ENCODE assay signal across 8 mouse cellular contexts in genomic region chr5:93043688-93044583, GRCm38 (mm10). TPM values are rescaled to one million over a fixed set of nuclear protein-coding genes. Genes with fewer than 3 reads are reported as not detected.
DNase-seq lines count a peak whose midpoint lies in the region; ATAC-seq and TF ChIP-seq lines count a peak whose summit lies in the region.

No protein-coding gene starts in this region.

- peak overlapping the region; percentile 63 for H3K4me3 ChIP-seq in embryonic facial prominence, embryonic 10.5 days
- peak overlapping the region; percentile 45 for H3K4me3 ChIP-seq in intestine, embryonic 14.5 days (ENCODE audit: low read depth, low read length)
- H3K4me3 ChIP-seq in liver, postnatal 0 days (ENCODE audit: low read depth, low read length): peak overlapping the region; percentile 54

- peak; percentile 46 for ATAC-seq in intestine, embryonic 14.5 days (replicated peaks; ENCODE audit: low FRiP score, low TSS enrichment, low read depth)
- no peak for ATAC-seq in liver, postnatal 0 days

- TF ChIP-seq CTCF in liver, postnatal 0 days (IDR thresholded peaks at IDR 0.05; ENCODE audit: low read depth): no peak

- peaks cover 86% of the 10 kb centered on the region for H3K27me3 ChIP-seq in embryonic facial prominence, embryonic 10.5 days (replicated peaks; ENCODE audit: low read depth, poor library complexity, severe bottlenecking)
- peaks cover 52% of the 10 kb centered on the region for H3K27me3 ChIP-seq in intestine, embryonic 14.5 days (replicated peaks; ENCODE audit: control insufficient read depth, insufficient read depth, low read length)
- H3K27me3 ChIP-seq in liver, postnatal 0 days (ENCODE audit: insufficient read depth, low read length): peaks cover 30% of the 10 kb centered on the region

- peaks cover 53% of the 10 kb centered on the region for H3K4me1 ChIP-seq in embryonic facial prominence, embryonic 10.5 days
- H3K4me1 ChIP-seq in intestine, embryonic 14.5 days (replicated peaks; ENCODE audit: control insufficient read depth, insufficient read depth, low read length): peaks cover 10% of the 10 kb centered on the region
- H3K4me1 ChIP-seq in liver, postnatal 0 days (ENCODE audit: insufficient read depth): peaks cover 20% of the 10 kb centered on the region; the same call in 1 of the 2 replicates

- 2% methylated on average over 69 of the region's 69 CpGs for WGBS in embryonic facial prominence, embryonic 10.5 days
- 3% methylated on average over 69 of the region's 69 CpGs for WGBS in intestine, embryonic 14.5 days
- WGBS in liver, postnatal 0 days (ENCODE audit: insufficient replicate concordance): 4% methylated on average over 52 of the region's 69 CpGs

- H3K4me2 ChIP-seq in intestine, embryonic 14.5 days (ENCODE audit: low read length): peak overlapping the region; percentile 90
- H3K4me2 ChIP-seq in liver, postnatal 0 days (ENCODE audit: low read depth, low read length): peak overlapping the region; percentile 67

- H3K27ac ChIP-seq in embryonic facial prominence, embryonic 10.5 days (replicated peaks): peak overlapping the region; percentile 67
- no peak overlapping the region for H3K27ac ChIP-seq in intestine, embryonic 14.5 days (ENCODE audit: low read depth)
- peak overlapping the region; percentile 84; the same call in 1 of the 2 replicates for H3K27ac ChIP-seq in liver, postnatal 0 days (ENCODE audit: low read depth)

- DNase-seq in left cerebral cortex, postnatal 4 days: peak; percentile 22
- DNase-seq in left cerebral cortex, postnatal 25 days (ENCODE audit: low spot score in 2 of 2): no peak
- DNase-seq in embryonic facial prominence, embryonic 10.5 days (ENCODE audit: low spot score): peak; percentile 52
- no peak for DNase-seq in intestine, embryonic 14.5 days (ENCODE audit: low spot score)
- peak; percentile 38 for DNase-seq in liver, postnatal 0 days
- DNase-seq in yolk sac, embryonic 10.5 days (ENCODE audit: low spot score): peak; percentile 37
- no peak for DNase-seq in adrenal gland, postnatal 25 days
- no peak for DNase-seq in testis, postnatal 10 days (ENCODE audit: low spot score)

- no peaks in the 10 kb centered on the region for H3K9me3 ChIP-seq in embryonic facial prominence, embryonic 10.5 days
- no peaks in the 10 kb centered on the region for H3K9me3 ChIP-seq in intestine, embryonic 14.5 days (ENCODE audit: control insufficient read depth, low read length)
- no peaks in the 10 kb centered on the region for H3K9me3 ChIP-seq in liver, postnatal 0 days (ENCODE audit: low read length)

- intact Hi-C loops in left cerebral cortex, postnatal 4 days (cut with DNase I): no loop called here
- intact Hi-C loops in left cerebral cortex, postnatal 25 days (cut with DNase I): loop anchor here (1.0 kb wide), 1 partner anchor 89 kb away; no protein-coding TSS in a partner anchor

- H3K36me3 ChIP-seq in embryonic facial prominence, embryonic 10.5 days (replicated peaks): no peaks in the 10 kb centered on the region
- no peaks in the 10 kb centered on the region for H3K36me3 ChIP-seq in intestine, embryonic 14.5 days (ENCODE audit: control insufficient read depth, insufficient read depth, low read length)
- no peaks in the 10 kb centered on the region for H3K36me3 ChIP-seq in liver, postnatal 0 days (replicated peaks; ENCODE audit: insufficient read depth, low read length)

- no peak for TF ChIP-seq EP300 in liver, postnatal 0 days (IDR thresholded peaks at IDR 0.05; ENCODE audit: low read depth)

- H3K9ac ChIP-seq in intestine, embryonic 14.5 days (ENCODE audit: low read length): peak overlapping the region; percentile 49
- peak overlapping the region; percentile 63 for H3K9ac ChIP-seq in liver, postnatal 0 days (replicated peaks)

RNA-seq across cellular contexts. Expression of gene Sowahb, which starts 0.9 kb away (rescaled TPM):
- under 1 TPM; 0.64 to 0.74 TPM for total RNA-seq in left cerebral cortex, postnatal 4 days (2021)
- 10 to 100 TPM; 13.1 to 18.7 TPM for total RNA-seq in left cerebral cortex, postnatal 25 days (2021)
- polyA plus RNA-seq in embryonic facial prominence, embryonic 10.5 days (2016; fragmentation: Nextera tagmentation; extraction: Ambion mirVana): 0.78 and 0.85 TPM in 2 replicates
- 3.3 and 3.9 TPM in 2 replicates for polyA plus RNA-seq in intestine, embryonic 14.5 days (2014; fragmentation: Nextera tagmentation; extraction: Ambion mirVana)
- 1.8 and 3.9 TPM in 2 replicates for polyA plus RNA-seq in liver, postnatal 0 days (2015; fragmentation: Nextera tagmentation; extraction: Ambion mirVana)
- total RNA-seq in adrenal gland, postnatal 25 days (2021): not detected in 2 replicates

RNA-seq across cellular contexts. Expression of gene Sept11, which starts 49.3 kb away (rescaled TPM):
- total RNA-seq in left cerebral cortex, postnatal 4 days (2021): 100 to 1,000 TPM; 204 to 212 TPM
- 100 to 1,000 TPM; 195 to 212 TPM for total RNA-seq in left cerebral cortex, postnatal 25 days (2021)
- 294 and 297 TPM in 2 replicates for polyA plus RNA-seq in embryonic facial prominence, embryonic 10.5 days (2016; fragmentation: Nextera tagmentation; extraction: Ambion mirVana)
- polyA plus RNA-seq in intestine, embryonic 14.5 days (2014; fragmentation: Nextera tagmentation; extraction: Ambion mirVana): 178 and 186 TPM in 2 replicates
- polyA plus RNA-seq in liver, postnatal 0 days (2015; fragmentation: Nextera tagmentation; extraction: Ambion mirVana): 12.1 and 12.2 TPM in 2 replicates
- total RNA-seq in adrenal gland, postnatal 25 days (2021): 39.2 and 39.4 TPM in 2 replicates

Comparison
In these comparisons a context has a peak if more than half of its experiments do, and no peak if none do; other contexts are left out.
1. DNase-seq: peak in left cerebral cortex, postnatal 4 days (single experiment), embryonic facial prominence, embryonic 10.5 days (single experiment), liver, postnatal 0 days (single experiment) and yolk sac, embryonic 10.5 days (single experiment); none in left cerebral cortex, postnatal 25 days (0 of 2), intestine, embryonic 14.5 days (single experiment), adrenal gland, postnatal 25 days (single experiment) and testis, postnatal 10 days (single experiment).
2. RNA of gene Sowahb, which starts 0.9 kb away (total RNA-seq): 13.1 to 18.7 TPM in left cerebral cortex, postnatal 25 days; 0.64 to 0.74 TPM in left cerebral cortex, postnatal 4 days and not detected in adrenal gland, postnatal 25 days; every median in the first group is over 4 times any median in the second.
3. Peak in every context shown above with its lines, with median percentiles within 50 percentile points of each other: H3K4me3 ChIP-seq.